Mouse (Mus musculus): ENCODE measurements at regions not wholly inside any gene's neighbourhood (a gene's known extent, or its start where the extent isn't known, plus 50 kb on each side); places are given as distances from the start of the nearest gene placed in this dataset.
"Not testable (repeated sequence)": the region's sequence is repeated elsewhere in the genome, so short reads cannot be mapped to it uniquely, and the experiment has no call there.

DNA sequence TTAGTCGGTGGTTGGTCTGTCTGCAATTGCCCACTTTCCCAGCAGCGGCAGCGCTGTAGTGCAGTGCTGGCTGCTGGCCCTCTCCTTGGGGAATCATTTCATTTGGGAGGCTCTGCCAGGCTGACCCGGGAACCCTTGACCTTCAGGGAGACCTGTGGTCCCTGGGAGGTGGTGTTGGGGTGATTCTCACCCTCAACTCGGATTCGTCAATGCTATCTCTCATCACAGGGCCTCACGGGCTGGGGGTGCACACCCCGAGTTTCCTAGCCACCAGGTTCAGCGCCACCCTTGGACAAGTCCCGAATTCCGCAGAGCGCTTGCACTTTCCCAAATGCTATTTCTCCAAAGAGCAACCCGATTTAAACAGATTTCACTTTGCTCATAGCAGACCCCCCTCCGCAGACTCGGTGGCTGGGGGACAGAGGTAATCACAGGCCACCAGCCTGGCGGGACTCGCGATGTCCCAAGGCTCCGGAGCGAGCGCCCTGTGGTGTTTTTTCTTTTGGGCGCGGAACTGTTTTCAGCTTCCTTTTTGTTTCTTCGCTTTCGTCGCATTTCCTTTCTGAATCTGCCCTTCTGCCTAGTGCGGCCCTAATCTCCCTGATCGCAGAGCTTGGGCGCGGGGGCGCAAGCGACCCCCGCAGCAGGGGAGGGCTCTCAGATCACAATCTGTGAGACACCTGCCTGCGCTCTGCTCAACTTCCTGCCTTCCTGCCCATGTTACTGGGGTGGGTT lies 300.7 kb downstream of the Vrk1 start:
- no peaks in the 10 kb centered on the region for H3K4me1 ChIP-seq (ENCODE audit: control insufficient read depth)
- TF ChIP-seq TAL1 (IDR thresholded peaks at IDR 0.05; ENCODE audit: low read length) (no peak), GATA1 (IDR thresholded peaks at IDR 0.05; ENCODE audit: low read length) (no peak)
- H3K4me3 ChIP-seq (replicated peaks), result peak overlapping the region; percentile 39
- H3K9me3 ChIP-seq (ENCODE audit: control insufficient read depth, low read length), result peaks cover 4% of the 10 kb centered on the region; the same call in 1 of the 2 replicates
- no peaks in the 10 kb centered on the region for H3K27me3 ChIP-seq (ENCODE audit: control insufficient read depth)
- H3K36me3 ChIP-seq (ENCODE audit: control insufficient read depth), result no peaks in the 10 kb centered on the region

DNA sequence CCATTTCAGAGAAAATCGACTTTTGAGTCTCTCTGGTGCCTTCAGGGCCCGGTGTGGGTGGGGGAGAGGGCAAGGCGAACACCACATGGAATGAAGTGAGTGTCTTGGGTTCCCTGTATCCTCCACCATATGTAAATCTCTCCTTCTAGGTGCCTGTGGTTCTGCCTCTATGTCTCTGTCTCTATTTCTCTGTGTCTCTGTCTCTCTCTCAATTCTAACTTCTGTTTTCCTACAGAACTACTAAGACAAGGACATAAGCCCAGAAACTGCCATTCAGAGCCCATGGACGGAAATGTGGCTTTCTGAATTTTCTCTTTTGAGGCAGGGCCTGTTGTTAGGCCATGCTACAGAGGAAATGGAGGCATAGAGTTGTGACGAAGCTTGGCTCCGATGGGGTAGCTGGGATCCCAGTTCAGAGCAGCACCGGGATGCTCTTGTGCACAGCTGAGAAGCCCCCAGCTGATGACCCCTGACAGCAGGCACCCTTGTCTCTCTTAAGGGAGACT lies 301.3 kb downstream of the Vrk1 start:
- H3K36me3 ChIP-seq (ENCODE audit: control insufficient read depth), result no peaks in the 10 kb centered on the region
- peaks cover 4% of the 10 kb centered on the region; the same call in 1 of the 2 replicates for H3K9me3 ChIP-seq (ENCODE audit: control insufficient read depth, low read length)
- no peaks in the 10 kb centered on the region for H3K27me3 ChIP-seq (ENCODE audit: control insufficient read depth)
- no peak for TF ChIP-seq TAL1 (IDR thresholded peaks at IDR 0.05; ENCODE audit: low read length)
- TF ChIP-seq GATA1 (IDR thresholded peaks at IDR 0.05; ENCODE audit: low read length), result no peak
- H3K4me3 ChIP-seq (replicated peaks), result no peak overlapping the region
- H3K4me1 ChIP-seq (ENCODE audit: control insufficient read depth), result no peaks in the 10 kb centered on the region

DNA sequence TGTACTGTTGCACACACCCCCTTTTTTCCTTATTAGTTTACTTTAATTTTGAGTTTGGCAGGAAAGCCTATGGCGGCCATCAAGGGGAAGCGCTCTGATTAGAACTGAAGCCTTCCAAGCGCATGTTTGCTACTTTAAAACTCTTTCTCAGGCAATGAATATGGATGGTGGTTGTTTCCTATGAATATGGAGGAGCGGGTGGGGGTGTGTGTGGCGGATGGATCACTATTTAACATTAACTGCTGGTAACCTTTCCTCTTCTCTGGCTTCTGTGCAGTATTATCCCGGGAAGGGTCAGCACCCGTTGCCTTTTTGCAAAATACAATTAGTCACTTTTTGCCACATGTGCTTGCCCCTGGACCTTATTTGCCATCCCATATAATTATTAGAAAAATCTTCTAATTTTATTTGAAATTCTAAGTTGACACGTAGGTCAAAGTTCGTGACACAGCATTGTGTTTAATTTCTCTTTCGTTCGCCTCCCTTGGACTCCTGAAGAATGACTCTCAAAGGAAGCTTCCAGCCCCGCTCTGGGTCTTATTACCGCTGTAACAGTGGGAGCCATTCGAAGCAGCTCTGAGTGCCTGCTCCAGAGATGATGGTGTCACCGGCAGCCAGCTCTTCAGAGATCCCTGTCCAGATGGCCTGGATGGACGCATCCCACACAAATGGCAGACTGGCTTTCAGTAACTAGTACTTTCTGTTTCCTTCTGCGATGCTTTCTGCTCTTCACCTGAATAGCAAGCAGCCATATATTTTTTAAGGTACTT lies 302.0 kb downstream of the Vrk1 start:
- Histone ChIP-seq H3K27me3 (ENCODE audit: control insufficient read depth) (no peaks in the 10 kb centered on the region), H3K4me1 (ENCODE audit: control insufficient read depth) (no peaks in the 10 kb centered on the region), H3K4me3 (replicated peaks) (no peak overlapping the region), H3K9me3 (ENCODE audit: control insufficient read depth, low read length) (peaks cover 4% of the 10 kb centered on the region; the same call in 1 of the 2 replicates), H3K36me3 (ENCODE audit: control insufficient read depth) (no peaks in the 10 kb centered on the region)
- no peak for TF ChIP-seq GATA1 (IDR thresholded peaks at IDR 0.05; ENCODE audit: low read length)

DNA sequence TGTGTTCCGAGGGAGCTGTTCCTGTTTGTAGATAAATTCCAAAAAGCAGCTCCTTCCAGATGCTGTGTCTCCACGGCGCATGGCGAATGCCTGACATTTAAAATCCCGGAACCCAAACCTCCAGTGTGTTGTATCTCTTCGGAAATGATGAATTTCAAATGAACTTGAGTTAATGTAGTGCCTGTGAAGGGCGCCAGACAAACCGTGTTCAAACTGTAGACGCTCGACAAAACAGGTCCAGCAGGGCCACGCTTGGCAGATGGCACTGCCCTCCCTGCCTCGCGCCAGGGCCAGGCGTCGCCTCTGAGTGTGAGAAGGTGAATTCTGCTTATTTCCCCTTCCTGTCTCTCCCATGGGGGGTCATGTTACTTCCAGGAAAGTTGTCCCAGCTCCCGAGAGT lies 307.7 kb downstream of the Vrk1 start:
- peaks cover 20% of the 10 kb centered on the region for H3K9me3 ChIP-seq (ENCODE audit: control insufficient read depth, low read length)
- no peak overlapping the region for H3K4me3 ChIP-seq (replicated peaks)
- H3K27me3 ChIP-seq (ENCODE audit: control insufficient read depth), result no peaks in the 10 kb centered on the region
- no peak for TF ChIP-seq TAL1 (IDR thresholded peaks at IDR 0.05; ENCODE audit: low read length)
- no peak for TF ChIP-seq GATA1 (IDR thresholded peaks at IDR 0.05; ENCODE audit: low read length)
- no peaks in the 10 kb centered on the region for H3K36me3 ChIP-seq (ENCODE audit: control insufficient read depth)
- H3K4me1 ChIP-seq (ENCODE audit: control insufficient read depth), result no peaks in the 10 kb centered on the region; the same call in 1 of the 2 replicates

DNA sequence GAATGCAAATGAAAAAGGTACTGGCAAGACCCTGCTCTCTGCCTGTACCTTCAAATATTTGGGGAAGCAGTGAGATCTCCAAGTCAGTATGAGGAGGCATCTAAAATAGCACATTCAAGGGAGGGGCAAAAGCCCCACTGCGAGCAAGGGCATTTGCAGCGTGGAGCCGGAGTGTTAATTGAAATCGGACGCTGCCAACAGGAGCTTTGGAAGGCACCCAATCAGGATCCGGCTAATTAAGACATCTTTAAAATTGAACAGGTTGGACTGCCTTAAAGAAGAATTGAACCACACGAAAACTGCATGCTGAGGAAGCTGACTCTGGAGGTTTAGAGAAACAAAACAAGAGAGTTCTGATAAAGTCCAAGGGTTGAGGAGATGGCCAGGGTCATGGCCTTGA lies 311.5 kb downstream of the Vrk1 start:
- H3K4me3 ChIP-seq (replicated peaks), result no peak overlapping the region
- peaks cover 21% of the 10 kb centered on the region for H3K9me3 ChIP-seq (ENCODE audit: control insufficient read depth, low read length)
- H3K4me1 ChIP-seq (ENCODE audit: control insufficient read depth), result no peaks in the 10 kb centered on the region; the same call in 1 of the 2 replicates
- H3K27me3 ChIP-seq (ENCODE audit: control insufficient read depth), result no peaks in the 10 kb centered on the region
- H3K36me3 ChIP-seq (ENCODE audit: control insufficient read depth), result no peaks in the 10 kb centered on the region
- TF ChIP-seq GATA1 (IDR thresholded peaks at IDR 0.05; ENCODE audit: low read length) (no peak), TAL1 (IDR thresholded peaks at IDR 0.05; ENCODE audit: low read length) (no peak)

DNA sequence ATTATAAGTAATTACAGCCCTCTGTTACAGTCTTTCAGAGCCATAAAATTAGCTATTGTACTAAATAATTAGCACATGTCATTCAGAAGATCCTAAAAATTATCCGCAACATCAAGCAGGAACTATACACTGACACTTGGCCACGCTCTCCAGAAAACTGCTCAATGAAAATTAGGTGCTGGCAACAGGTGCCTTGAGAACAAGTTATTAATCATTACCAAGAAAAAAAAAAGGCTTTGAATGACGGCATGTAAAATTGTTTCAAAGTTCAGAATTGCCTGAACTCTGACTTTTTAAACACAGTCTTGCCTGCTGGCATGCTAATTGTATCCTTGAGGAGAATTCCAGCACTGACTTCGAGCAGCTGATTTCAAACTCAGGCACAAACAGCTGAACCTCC lies 316.6 kb downstream of the Vrk1 start:
- no peaks in the 10 kb centered on the region for H3K36me3 ChIP-seq (ENCODE audit: control insufficient read depth)
- peaks cover 23% of the 10 kb centered on the region for H3K9me3 ChIP-seq (ENCODE audit: control insufficient read depth, low read length)
- H3K4me1 ChIP-seq (ENCODE audit: control insufficient read depth), result no peaks in the 10 kb centered on the region; the same call in 1 of the 2 replicates

DNA sequence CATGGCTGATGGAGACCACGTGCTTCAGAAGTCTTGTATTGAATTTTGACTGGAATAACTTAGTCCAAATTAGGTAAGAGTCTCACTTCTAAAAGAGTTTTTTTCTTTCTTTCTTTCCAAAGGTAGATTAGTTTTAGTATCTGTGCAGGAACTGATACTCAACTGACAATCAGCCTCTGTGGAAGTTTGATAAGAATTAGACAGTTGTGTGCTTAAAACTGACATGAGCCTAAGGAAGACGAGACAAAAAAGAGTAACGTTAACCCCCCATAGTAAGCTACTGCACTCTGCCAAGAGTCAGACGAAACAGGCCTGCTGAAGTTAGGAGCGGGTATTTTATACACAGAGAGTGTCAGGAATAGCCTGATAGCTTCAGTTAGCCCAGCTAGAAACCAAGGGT lies 317.3 kb downstream of the Vrk1 start:
- Histone ChIP-seq H3K4me3 (replicated peaks) (no peak overlapping the region), H3K4me1 (ENCODE audit: control insufficient read depth) (no peaks in the 10 kb centered on the region; the same call in 1 of the 2 replicates), H3K27me3 (ENCODE audit: control insufficient read depth) (no peaks in the 10 kb centered on the region), H3K9me3 (ENCODE audit: control insufficient read depth, low read length) (peaks cover 26% of the 10 kb centered on the region), H3K36me3 (ENCODE audit: control insufficient read depth) (no peaks in the 10 kb centered on the region)
- TF ChIP-seq GATA1 (IDR thresholded peaks at IDR 0.05; ENCODE audit: low read length) (no peak), TAL1 (IDR thresholded peaks at IDR 0.05; ENCODE audit: low read length) (no peak)

More for the DNA sequence above, 316.6 kb downstream of the Vrk1 start:
- no peaks in the 10 kb centered on the region for H3K27me3 ChIP-seq (ENCODE audit: control insufficient read depth)
- no peak overlapping the region for H3K4me3 ChIP-seq (replicated peaks)
- TF ChIP-seq GATA1 (IDR thresholded peaks at IDR 0.05; ENCODE audit: low read length), result no peak
- TF ChIP-seq TAL1 (IDR thresholded peaks at IDR 0.05; ENCODE audit: low read length), result no peak

DNA sequence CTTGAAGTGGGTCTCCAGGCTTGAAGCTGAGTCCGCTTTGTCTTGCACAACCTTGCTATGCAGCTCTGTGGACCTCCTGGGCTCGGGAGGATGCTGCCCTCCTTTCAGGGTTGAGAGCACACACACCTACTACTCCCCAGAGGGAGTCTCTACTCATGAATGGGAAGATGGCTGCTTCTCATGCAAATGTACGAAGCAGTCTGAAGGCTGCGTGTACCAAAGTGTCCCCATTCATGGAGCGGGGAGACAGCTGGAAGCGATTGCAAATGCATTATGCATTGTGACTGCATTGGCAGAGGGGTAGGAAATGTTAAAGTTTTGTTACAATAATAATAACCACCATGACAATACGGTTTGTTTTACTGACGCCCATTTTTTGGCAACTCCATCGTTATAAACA lies 347.8 kb downstream of the Vrk1 start:
- H3K4me1 ChIP-seq (ENCODE audit: control insufficient read depth), result no peaks in the 10 kb centered on the region
- H3K9me3 ChIP-seq (ENCODE audit: control insufficient read depth, low read length), result peaks cover 52% of the 10 kb centered on the region
- no peak for TF ChIP-seq TAL1 (IDR thresholded peaks at IDR 0.05; ENCODE audit: low read length)
- no peak for TF ChIP-seq GATA1 (IDR thresholded peaks at IDR 0.05; ENCODE audit: low read length)
- H3K4me3 ChIP-seq (replicated peaks), result no peak overlapping the region
- H3K36me3 ChIP-seq (ENCODE audit: control insufficient read depth), result no peaks in the 10 kb centered on the region
- H3K27me3 ChIP-seq (ENCODE audit: control insufficient read depth), result no peaks in the 10 kb centered on the region; the same call in 1 of the 2 replicates

DNA sequence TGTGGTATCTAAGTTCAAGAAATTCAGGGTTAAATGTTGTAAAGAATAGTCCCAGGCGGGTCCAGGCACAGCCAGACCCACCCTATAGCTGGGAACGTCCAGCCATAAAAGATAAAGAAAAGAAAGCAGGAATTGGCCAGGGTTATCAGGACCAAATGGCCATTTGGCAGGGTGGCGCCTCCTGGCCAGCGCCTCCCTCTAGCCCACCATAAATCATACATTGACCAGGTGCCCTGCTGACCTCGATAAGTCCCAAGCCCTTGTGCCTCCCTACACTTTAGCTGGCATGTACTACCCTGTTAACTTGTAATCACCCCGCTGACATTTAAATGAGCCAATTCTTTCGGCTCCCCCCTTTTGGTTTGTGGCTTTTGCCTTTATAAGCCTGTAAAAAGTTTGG lies 351.6 kb downstream of the Vrk1 start:
- not testable (repeated sequence) for H3K4me1 ChIP-seq (ENCODE audit: control insufficient read depth)
- peaks cover 48% of the 10 kb centered on the region for H3K9me3 ChIP-seq (ENCODE audit: control insufficient read depth, low read length)

More for the DNA sequence above, 351.6 kb downstream of the Vrk1 start:
- not testable (repeated sequence) for H3K27me3 ChIP-seq (ENCODE audit: control insufficient read depth); H3K36me3 ChIP-seq (ENCODE audit: control insufficient read depth); H3K4me3 ChIP-seq (replicated peaks)
